Mouse (Mus musculus): ENCODE results near the gene Adam1a.

DNA sequence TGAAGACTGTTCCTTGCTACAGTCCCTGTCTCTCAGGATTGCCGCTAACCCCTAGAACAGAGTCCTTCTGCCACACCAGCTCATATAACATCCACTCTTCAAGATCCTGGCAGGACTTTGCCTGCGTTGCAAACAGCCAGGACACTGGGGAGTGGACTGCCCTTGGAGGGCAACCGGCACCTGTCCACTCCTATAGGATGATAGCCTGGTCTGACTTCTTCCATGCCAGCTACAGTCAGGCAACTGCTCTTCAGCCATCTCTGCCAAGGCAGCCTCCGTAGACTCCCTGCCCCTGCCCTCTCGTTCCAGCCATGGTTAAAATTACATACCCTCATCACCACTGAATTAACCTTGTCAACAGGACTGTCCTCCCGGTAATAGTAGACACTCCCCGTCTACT, 3.9 kb upstream of the Adam1a start:
- no peak for TF ChIP-seq EP300 (IDR thresholded peaks at IDR 0.05; ENCODE audit: low read depth)
- no peak for TF ChIP-seq CTCF (IDR thresholded peaks at IDR 0.05; ENCODE audit: low read depth)

All from liver, embryonic 14.5 days (tissue).